19 mouse cellular contexts compared by ENCODE assay signal in the genomic region with DNA sequence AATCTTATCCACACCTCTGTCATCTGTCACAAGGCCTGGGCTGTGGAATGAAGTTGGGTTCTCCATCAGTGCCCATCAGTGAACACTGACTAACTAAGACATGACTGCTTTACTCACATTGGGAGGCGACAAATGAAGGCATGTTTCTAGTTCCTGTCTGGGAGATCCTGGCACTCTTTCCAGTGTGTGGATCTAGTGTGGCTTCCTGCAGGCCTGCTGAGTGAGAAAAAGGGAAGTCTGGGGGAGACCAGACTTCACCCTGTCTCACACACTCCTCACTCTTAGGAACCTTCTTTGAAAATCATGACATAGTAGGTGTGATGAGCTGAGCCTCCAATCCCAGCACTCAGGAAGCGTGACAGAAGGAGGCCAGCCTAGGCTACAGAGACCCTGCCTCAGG. TPM values are rescaled to one million over a fixed set of nuclear protein-coding genes. Genes with fewer than 3 reads are reported as not detected.
DNase-seq lines count a peak whose midpoint lies in the region; ATAC-seq and TF ChIP-seq lines count a peak whose summit lies in the region.
"Had no signal": no experiment of that assay in that cellular context is flagged by ENCODE, and none has a peak within 500 bp of the region (broad histone marks: within the 10 kb centered on the region; RNA-seq: fewer than 3 reads in every experiment).

No protein-coding gene starts in this region.

- TF ChIP-seq CTCF in layer of hippocampus, adult 2 months (conservative IDR thresholded peaks at IDR 0.05) = no peak

- H3K4me3 ChIP-seq in layer of hippocampus, adult 2 months = no peak overlapping the region
- no peak overlapping the region for H3K4me3 ChIP-seq in neural tube, embryonic 15.5 days (replicated peaks)
- H3K4me3 ChIP-seq: heart, embryonic 12.5 days; midbrain, embryonic 10.5 days; neural tube, embryonic 13.5 days had no signal

- DNase-seq in layer of hippocampus, adult 2 months (ENCODE audit: low spot score in 2 of 2) = no peak
- DNase-seq in layer of hippocampus, postnatal 36 days = no peak
- DNase-seq in neural tube, embryonic 10.5 days (ENCODE audit: extremely low spot score, low spot score) = no peak
- DNase-seq in adrenal gland, adult (ENCODE audit: inconsistent age in 2 of 2, low spot score in 1 of 2) = no peak
- no peak for DNase-seq in thymus, postnatal 10 days (ENCODE audit: low spot score in 2 of 2)
- DNase-seq: adrenal gland, postnatal 14 days; cerebellum, adult 9-10 months; gastrocnemius, postnatal 14 days; heart, postnatal 4 days; kidney, adult 2 months; kidney, postnatal 25 days; thymus, postnatal 4 days had no signal

- H3K9ac ChIP-seq in neural tube, embryonic 15.5 days (replicated peaks) = no peak overlapping the region
- H3K9ac ChIP-seq: heart, embryonic 12.5 days; lung, embryonic 14.5 days; neural tube, embryonic 13.5 days had no signal

- 94% methylated on average over 2 of the region's 2 CpGs for WGBS in neural tube, embryonic 15.5 days

- H3K27ac ChIP-seq in layer of hippocampus, adult 2 months = peak overlapping the region; percentile 70
- peak overlapping the region; percentile 28; the same call in 1 of the 2 replicates for H3K27ac ChIP-seq in neural tube, embryonic 15.5 days (replicated peaks)
- H3K27ac ChIP-seq: midbrain, embryonic 10.5 days had no signal

- H3K4me1 ChIP-seq in neural tube, embryonic 15.5 days = peaks cover 17% of the 10 kb centered on the region; the same call in 1 of the 2 replicates

- H3K36me3 ChIP-seq in neural tube, embryonic 15.5 days = peaks cover 10% of the 10 kb centered on the region

- no peaks in the 10 kb centered on the region for H3K27me3 ChIP-seq in neural tube, embryonic 15.5 days (replicated peaks)
- H3K27me3 ChIP-seq: heart, embryonic 12.5 days; neural tube, embryonic 13.5 days had no signal

- ATAC-seq in neural tube, embryonic 15.5 days (ENCODE audit: low FRiP score) = no peak
- peak; percentile 72 for ATAC-seq in granulocyte monocyte progenitor cell, adult 5-6 weeks (replicated peaks; ENCODE audit: poor library complexity, severe bottlenecking)
- peak; percentile 28 for ATAC-seq in monocyte, adult 5-6 weeks (replicated peaks; ENCODE audit: insufficient number of reproducible peaks, low FRiP score, low TSS enrichment, poor library complexity, severe bottlenecking)

- H3K9me3 ChIP-seq in neural tube, embryonic 15.5 days (replicated peaks) = no peaks in the 10 kb centered on the region
- H3K9me3 ChIP-seq: heart, embryonic 12.5 days; midbrain, embryonic 10.5 days; neural tube, embryonic 13.5 days had no signal

- no peak overlapping the region for H3K4me2 ChIP-seq in neural tube, embryonic 15.5 days
- H3K4me2 ChIP-seq: heart, embryonic 12.5 days; lung, embryonic 14.5 days; neural tube, embryonic 13.5 days had no signal

RNA-seq across cellular contexts. Expression of a gene that starts 19.9 kb away (rescaled TPM):
- total RNA-seq in layer of hippocampus, adult 2 months (2021) = 10 to 100 TPM; 33.5 to 36.6 TPM
- total RNA-seq in layer of hippocampus, postnatal 36 days (2021) = 10 to 100 TPM; 32.3 to 33.0 TPM
- 13.7 and 16.0 TPM in 2 replicates for polyA plus RNA-seq in neural tube, embryonic 15.5 days (2015; fragmentation: Nextera tagmentation; extraction: Ambion mirVana)
- 11.7 and 13.0 TPM in 2 replicates for total RNA-seq in granulocyte monocyte progenitor cell, adult 5-6 weeks (2014; fragmentation: Nextera tagmentation)
- total RNA-seq in granulocyte monocyte progenitor cell, adult 5-6 weeks (2017) = 8.1 and 13.5 TPM in 2 replicates
- 2.5 to 6.9 TPM (median 6.1 TPM) in 3 replicates for total RNA-seq in monocyte, adult 5-6 weeks (2017)

RNA-seq across cellular contexts. Expression of a gene that starts 40.6 kb away (rescaled TPM):
- 10 to 100 TPM; 10.8 to 12.0 TPM for total RNA-seq in layer of hippocampus, adult 2 months (2021)
- 10 to 100 TPM; 11.2 to 12.7 TPM for total RNA-seq in layer of hippocampus, postnatal 36 days (2021)
- 9.0 and 9.6 TPM in 2 replicates for polyA plus RNA-seq in neural tube, embryonic 15.5 days (2015; fragmentation: Nextera tagmentation; extraction: Ambion mirVana)
- total RNA-seq in granulocyte monocyte progenitor cell, adult 5-6 weeks (2014; fragmentation: Nextera tagmentation) = 16.7 and 20.4 TPM in 2 replicates
- total RNA-seq in granulocyte monocyte progenitor cell, adult 5-6 weeks (2017) = 16.9 and 21.4 TPM in 2 replicates
- 14.2 to 22.2 TPM (median 16.0 TPM) in 3 replicates for total RNA-seq in monocyte, adult 5-6 weeks (2017)
